Mouse (Mus musculus): ENCODE measurements around the gene Ikbip.

Gene Ikbip

GRCm38 (mm10) chr10:91082550-91083392 lies at the start of gene Ikbip, which contains the start of gene Apaf1:
TSS of gene Ikbip (plus strand) at chr10:91082940.
TSS of gene Apaf1 (minus strand) at chr10:91082770.
- DNase-seq (ENCODE audit: low read depth) = peak; percentile 93

- peak; percentile 56 for DNase-seq (ENCODE audit: low read depth)
Measured at GRCm38 (mm10) chr10:91033942-91034341, 48.8 kb upstream of the Ikbip start.

GRCm38 (mm10) chr10:91049696-91050095 lies 33.0 kb upstream of the Ikbip start:
- DNase-seq (ENCODE audit: low read depth) = no peak

GRCm38 (mm10) chr10:91051156-91051555 lies 31.6 kb upstream of the Ikbip start:
- no peak for DNase-seq (ENCODE audit: low read depth)

- no peak for DNase-seq (ENCODE audit: low read depth)
Measured at GRCm38 (mm10) chr10:91052734-91053133, 30.0 kb upstream of the Ikbip start.

- DNase-seq (ENCODE audit: low read depth) = no peak
Measured at GRCm38 (mm10) chr10:91060742-91061141, 22.0 kb upstream of the Ikbip start.

- DNase-seq (ENCODE audit: low read depth) = no peak
Measured at GRCm38 (mm10) chr10:91062355-91062754, 20.4 kb upstream of the Ikbip start.

GRCm38 (mm10) chr10:91071768-91072167 lies 11.0 kb upstream of the Ikbip start:
- DNase-seq (ENCODE audit: low read depth) = no peak

GRCm38 (mm10) chr10:91073345-91073744 lies 9.4 kb upstream of the Ikbip start:
- no peak for DNase-seq (ENCODE audit: low read depth)

- DNase-seq (ENCODE audit: low read depth) = no peak
Measured at GRCm38 (mm10) chr10:91076667-91077066, 6.1 kb upstream of the Ikbip start.

- no peak for DNase-seq (ENCODE audit: low read depth)
Measured at GRCm38 (mm10) chr10:91080540-91080939, 2.2 kb upstream of the Ikbip start.

GRCm38 (mm10) chr10:91081959-91082507 lies 707 bp upstream of the Ikbip start:
- DNase-seq (ENCODE audit: low read depth) = peak; percentile 50

GRCm38 (mm10) chr10:91083393-91083927 lies 720 bp downstream of the Ikbip start:
- DNase-seq (ENCODE audit: low read depth) = no peak

GRCm38 (mm10) chr10:91092812-91093211 lies 10.1 kb downstream of the Ikbip start:
- no peak for DNase-seq (ENCODE audit: low read depth)

GRCm38 (mm10) chr10:91094251-91095104 lies 11.7 kb downstream of the Ikbip start:
- no peak for DNase-seq (ENCODE audit: low read depth)

GRCm38 (mm10) chr10:91098056-91098455 lies 15.3 kb downstream of the Ikbip start:
- no peak for DNase-seq (ENCODE audit: low read depth)

GRCm38 (mm10) chr10:91100101-91100500 lies 17.4 kb downstream of the Ikbip start:
- no peak for DNase-seq (ENCODE audit: low read depth)

GRCm38 (mm10) chr10:91101936-91102335 lies 19.2 kb downstream of the Ikbip start:
- no peak for DNase-seq (ENCODE audit: low read depth)

- no peak for DNase-seq (ENCODE audit: low read depth)
Measured at GRCm38 (mm10) chr10:91102799-91103590, 20.3 kb downstream of the Ikbip start.

- no peak for DNase-seq (ENCODE audit: low read depth)
Measured at GRCm38 (mm10) chr10:91105981-91106380, 23.2 kb downstream of the Ikbip start.

GRCm38 (mm10) chr10:91109841-91110240 lies 27.1 kb downstream of the Ikbip start:
- DNase-seq (ENCODE audit: low read depth) = no peak
